In genomic region chr11:52919231-52919960, GRCm38 (mm10) we compare ENCODE assay signal across 8 mouse cellular contexts.
DNase-seq lines count a peak whose midpoint lies in the region; ATAC-seq lines count a peak whose summit lies in the region.
"Had no signal": no experiment of that assay in that cellular context is flagged by ENCODE, and none has a peak within 500 bp of the region (broad histone marks: within the 10 kb centered on the region; RNA-seq: fewer than 3 reads in every experiment).

No protein-coding gene starts in this region.

- peak; percentile 12 to 80 for DNase-seq in left cerebral cortex, postnatal 10 days (ENCODE audit: extremely low spot score in 1 of 2, low spot score in 2 of 2)
- DNase-seq in left cerebral cortex, adult 8-10 months (ENCODE audit: low spot score in 2 of 2): no peak
- DNase-seq in adrenal gland, postnatal 14 days: peak; percentile 85
- peak; percentile 32 for DNase-seq in cerebellum, adult 9-10 months
- DNase-seq in mesoderm, embryonic 11.5 days (ENCODE audit: low read depth, low spot score): peak; percentile 19
- DNase-seq in spleen, postnatal 10 days (ENCODE audit: low spot score in 2 of 2): no peak

- H3K9ac ChIP-seq in intestine, embryonic 16.5 days (ENCODE audit: low read depth, low read length): no peak overlapping the region

- H3K4me3 ChIP-seq in intestine, embryonic 16.5 days (ENCODE audit: low read length): no peak overlapping the region
- H3K4me3 ChIP-seq: myocyte had no signal

- no peak for ATAC-seq in intestine, embryonic 16.5 days

- H3K27me3 ChIP-seq in intestine, embryonic 16.5 days (replicated peaks; ENCODE audit: control insufficient read depth, insufficient read depth, low read length): no peaks in the 10 kb centered on the region

- no peaks in the 10 kb centered on the region for H3K36me3 ChIP-seq in intestine, embryonic 16.5 days (ENCODE audit: control insufficient read depth, insufficient read depth, low read length)

- H3K4me2 ChIP-seq in intestine, embryonic 16.5 days (ENCODE audit: low read depth, low read length): no peak overlapping the region

- H3K27ac ChIP-seq in intestine, embryonic 16.5 days (ENCODE audit: low read length): no peak overlapping the region

- no peaks in the 10 kb centered on the region for H3K9me3 ChIP-seq in intestine, embryonic 16.5 days (ENCODE audit: control insufficient read depth, low read length)

- intact Hi-C loops in left cerebral cortex, postnatal 10 days (cut with DNase I): no loop called here

- 39% methylated on average over 15 of the region's 15 CpGs for WGBS in intestine, embryonic 16.5 days

- no peaks in the 10 kb centered on the region for H3K4me1 ChIP-seq in intestine, embryonic 16.5 days (ENCODE audit: control insufficient read depth, insufficient read depth, low read length)

Comparison
In these comparisons a context has a peak if more than half of its experiments do, and no peak if none do; other contexts are left out.
1. DNase-seq: peak in left cerebral cortex, postnatal 10 days (2 of 2), adrenal gland, postnatal 14 days (single experiment), cerebellum, adult 9-10 months (single experiment) and mesoderm, embryonic 11.5 days (single experiment); none in left cerebral cortex, adult 8-10 months (0 of 2) and spleen, postnatal 10 days (0 of 2).